Mouse (Mus musculus): ENCODE data around the gene Nsmce4a.
"Not testable (repeated sequence)": the region's sequence is repeated elsewhere in the genome, so short reads cannot be mapped to it uniquely, and the experiment has no call there.

Nsmce4a gene

GRCm38 (mm10) chr7:130572821-130573220 is at the start of gene Nsmce4a:
Gene Nsmce4a (minus strand): TSS chr7:130573118.
- no peak for DNase-seq (ENCODE audit: low read depth, low spot score)

- no peak for DNase-seq (ENCODE audit: low read depth, low spot score)
These were observed 49.4 kb upstream of the Nsmce4a start for GRCm38 (mm10) chr7:130622359-130622758.

- DNase-seq (ENCODE audit: low read depth, low spot score), result no peak
These were observed 49.0 kb upstream of the Nsmce4a start for GRCm38 (mm10) chr7:130621953-130622352.

- DNase-seq (ENCODE audit: low read depth, low spot score), result no peak
These were observed 48.1 kb upstream of the Nsmce4a start for GRCm38 (mm10) chr7:130621068-130621467.

GRCm38 (mm10) chr7:130617591-130617990 is 44.7 kb upstream of the Nsmce4a start:
- no peak for DNase-seq (ENCODE audit: low read depth, low spot score)

- no peak for DNase-seq (ENCODE audit: low read depth, low spot score)
These were observed 41.1 kb upstream of the Nsmce4a start for GRCm38 (mm10) chr7:130613973-130614372.

GRCm38 (mm10) chr7:130606958-130607357 is 34.0 kb upstream of the Nsmce4a start:
- no peak for DNase-seq (ENCODE audit: low read depth, low spot score)

GRCm38 (mm10) chr7:130605111-130605510 is 32.2 kb upstream of the Nsmce4a start:
- DNase-seq (ENCODE audit: low read depth, low spot score), result peak; percentile 19

- DNase-seq (ENCODE audit: low read depth, low spot score), result no peak
These were observed 31.5 kb upstream of the Nsmce4a start for GRCm38 (mm10) chr7:130604390-130604789.

GRCm38 (mm10) chr7:130603556-130603955 is 30.6 kb upstream of the Nsmce4a start:
- peak; percentile 44 for DNase-seq (ENCODE audit: low read depth, low spot score)

- no peak for DNase-seq (ENCODE audit: low read depth, low spot score)
These were observed 29.9 kb upstream of the Nsmce4a start for GRCm38 (mm10) chr7:130602804-130603203.

- no peak for DNase-seq (ENCODE audit: low read depth, low spot score)
These were observed 27.6 kb upstream of the Nsmce4a start for GRCm38 (mm10) chr7:130600546-130600945.

GRCm38 (mm10) chr7:130600074-130600473 is 27.2 kb upstream of the Nsmce4a start:
- DNase-seq (ENCODE audit: low read depth, low spot score), result no peak

GRCm38 (mm10) chr7:130597546-130597945 is 24.6 kb upstream of the Nsmce4a start:
- DNase-seq (ENCODE audit: low read depth, low spot score), result no peak

GRCm38 (mm10) chr7:130596079-130596855 is 23.3 kb upstream of the Nsmce4a start:
- not testable (repeated sequence) for DNase-seq (ENCODE audit: low read depth, low spot score)

GRCm38 (mm10) chr7:130593375-130594239 is 20.7 kb upstream of the Nsmce4a start:
- DNase-seq (ENCODE audit: low read depth, low spot score), result not testable (repeated sequence)

- DNase-seq (ENCODE audit: low read depth, low spot score), result not testable (repeated sequence)
These were observed 20.1 kb upstream of the Nsmce4a start for GRCm38 (mm10) chr7:130592975-130593374.

- DNase-seq (ENCODE audit: low read depth, low spot score), result no peak
These were observed 18.0 kb upstream of the Nsmce4a start for GRCm38 (mm10) chr7:130590845-130591437.

- DNase-seq (ENCODE audit: low read depth, low spot score), result no peak
These were observed 17.3 kb upstream of the Nsmce4a start for GRCm38 (mm10) chr7:130590081-130590828.

- no peak for DNase-seq (ENCODE audit: low read depth, low spot score)
These were observed 13.7 kb upstream of the Nsmce4a start for GRCm38 (mm10) chr7:130586521-130587072.

GRCm38 (mm10) chr7:130578607-130579006 is 5.7 kb upstream of the Nsmce4a start:
- DNase-seq (ENCODE audit: low read depth, low spot score), result no peak

Measured in 3T3-L1 (cell line).